Mouse (Mus musculus) midbrain, embryonic 11.5 days (tissue): ENCODE results near the gene Dydc1. TPM values are rescaled to one million over a fixed set of nuclear protein-coding genes. Genes with fewer than 3 reads are reported as not detected.

Experiments
- ATAC-seq: fragments of 200-750 bp; cut with Nextera tagmentation; 2 replicates; pipeline ENCODE4 v1.8.0; 2017; ENCODE audit warnings: moderate TSS enrichment, moderate library complexity; ENCODE audit not compliant: low FRiP score
- DNase-seq: peaks from one replicate; pipeline ENCODE4 v3.0.0; 2015; ENCODE audit warnings: low spot score; ENCODE audit errors: missing footprints
- H3K27ac ChIP-seq: fragments of 300-500 bp; sonication (generic); 2 replicates; pipeline ENCODE4 v1.5.1; 2014; ENCODE audit warnings: low read depth, low read length
- H3K27me3 ChIP-seq: fragments of 300-500 bp; sonication (generic); 2 replicates; pipeline ENCODE4 v1.6.1; 2014; ENCODE audit warnings: mild to moderate bottlenecking, low read length, moderate library complexity, mixed read lengths; ENCODE audit not compliant: control insufficient read depth, insufficient read depth
- H3K36me3 ChIP-seq: fragments of 300-500 bp; sonication (generic); 2 replicates; pipeline ENCODE4 v1.6.1; 2014; ENCODE audit warnings: mild to moderate bottlenecking, low read length, moderate library complexity, mixed read lengths; ENCODE audit not compliant: control insufficient read depth, insufficient read depth
- H3K4me1 ChIP-seq: fragments of 300-500 bp; sonication (generic); 2 replicates; pipeline ENCODE4 v1.6.1; 2014; ENCODE audit warnings: low read length; ENCODE audit not compliant: control insufficient read depth, insufficient read depth
- H3K4me2 ChIP-seq: fragments of 300-500 bp; sonication (generic); 2 replicates; pipeline ENCODE4 v1.6.1; 2014; ENCODE audit warnings: mild to moderate bottlenecking, moderate library complexity
- H3K4me3 ChIP-seq: fragments of 300-500 bp; sonication (generic); 2 replicates; pipeline ENCODE4 v1.5.1; 2014; ENCODE audit warnings: low read depth, low read length
- H3K9ac ChIP-seq: fragments of 300-500 bp; sonication (generic); 2 replicates; pipeline ENCODE4 v1.6.1; 2014; ENCODE audit warnings: low read length
- H3K9me3 ChIP-seq: fragments of 300-500 bp; sonication (generic); 2 replicates; pipeline ENCODE4 v1.6.1; 2016; ENCODE audit warnings: low read length; ENCODE audit not compliant: control insufficient read depth
- WGBS: fragments of 180-500 bp; shearing (Covaris S2); extraction: QIAGEN DNeasy Blood & Tissue Kit; methylation state at CpG from one replicate; pipeline ENCODE4 v1.1.7; 2014; 5-methylcytosine and 5-hydroxymethylcytosine counted together
- polyA plus RNA-seq: library from polyadenylated mRNA; unstranded; fragments of >200 nt; fragmentation: Nextera tagmentation; extraction: Ambion mirVana; gene quantifications from 2 replicates; pipeline ENCODE4 v1.2.1, GENCODE M21; 2014

Dydc1 gene
- not detected in 2 replicates for polyA plus RNA-seq

- H3K36me3 ChIP-seq = no peaks in the 10 kb centered on the region
- no peaks in the 10 kb centered on the region for H3K9me3 ChIP-seq
- H3K9ac ChIP-seq = 0 out of 2 replicates have a peak within 1 kb of the TSS, but pooled peaks have one; percentile 20
- H3K4me3 ChIP-seq = peak within 1 kb of the TSS; percentile 40
- no peaks in the 10 kb centered on the region for H3K4me1 ChIP-seq
- H3K27me3 ChIP-seq = no peaks in the 10 kb centered on the region
- no peak within 1 kb of the TSS for H3K27ac ChIP-seq
- peak within 1 kb of the TSS; percentile 63 for H3K4me2 ChIP-seq
- peak; percentile 96 for DNase-seq
- WGBS = 13% methylated on average over 23 of the region's 23 CpGs
- peak; percentile 92 for ATAC-seq
Observed at GRCm38 (mm10) chr14:41072229-41072943, at the start of gene Dydc1. Dydc1 (plus strand) TSS chr14:41072911.

GRCm38 (mm10) chr14:41025087-41025486 lies 47.6 kb upstream of the Dydc1 start:
- no peak for ATAC-seq
- no peak overlapping the region for H3K4me2 ChIP-seq
- 92% methylated on average over 2 of the region's 2 CpGs for WGBS

GRCm38 (mm10) chr14:41025594-41026284 lies 47.0 kb upstream of the Dydc1 start:
- no peak for DNase-seq
- no peaks in the 10 kb centered on the region for H3K36me3 ChIP-seq
- WGBS = 83% methylated on average over 7 of the region's 7 CpGs
- no peak overlapping the region for H3K9ac ChIP-seq
- H3K4me1 ChIP-seq = no peaks in the 10 kb centered on the region
- H3K4me3 ChIP-seq = no peak overlapping the region
- ATAC-seq = no peak
- no peaks in the 10 kb centered on the region for H3K9me3 ChIP-seq
- H3K4me2 ChIP-seq = no peak overlapping the region
- H3K27ac ChIP-seq = no peak overlapping the region
- no peaks in the 10 kb centered on the region for H3K27me3 ChIP-seq

More at GRCm38 (mm10) chr14:41025087-41025486, 47.6 kb upstream of the Dydc1 start:
- Histone ChIP-seq H3K9ac (no peak overlapping the region), H3K4me1 (no peaks in the 10 kb centered on the region), H3K27ac (no peak overlapping the region), H3K27me3 (no peaks in the 10 kb centered on the region), H3K4me3 (no peak overlapping the region), H3K36me3 (no peaks in the 10 kb centered on the region), H3K9me3 (no peaks in the 10 kb centered on the region)
- DNase-seq = no peak

- ATAC-seq (no peak), DNase-seq (no peak)
- H3K27me3 ChIP-seq = no peaks in the 10 kb centered on the region
- H3K4me3 ChIP-seq = no peak overlapping the region
- no peak overlapping the region for H3K9ac ChIP-seq
- no peak overlapping the region for H3K27ac ChIP-seq
- no peaks in the 10 kb centered on the region for H3K36me3 ChIP-seq
- no peak overlapping the region for H3K4me2 ChIP-seq
- H3K9me3 ChIP-seq = no peaks in the 10 kb centered on the region
- WGBS = 74% methylated on average over 4 of the region's 4 CpGs
- no peaks in the 10 kb centered on the region for H3K4me1 ChIP-seq
Observed at GRCm38 (mm10) chr14:41029303-41029702, 43.4 kb upstream of the Dydc1 start.

GRCm38 (mm10) chr14:41030989-41031513 lies 41.7 kb upstream of the Dydc1 start:
- Histone ChIP-seq H3K27me3 (no peaks in the 10 kb centered on the region), H3K9ac (no peak overlapping the region), H3K4me1 (no peaks in the 10 kb centered on the region), H3K9me3 (no peaks in the 10 kb centered on the region), H3K27ac (no peak overlapping the region), H3K36me3 (no peaks in the 10 kb centered on the region), H3K4me3 (no peak overlapping the region), H3K4me2 (no peak overlapping the region)
- WGBS = 91% methylated on average over 6 of the region's 6 CpGs
- DNase-seq (no peak), ATAC-seq (no peak)

GRCm38 (mm10) chr14:41033135-41034110 lies 39.3 kb upstream of the Dydc1 start:
- Histone ChIP-seq H3K27me3 (no peaks in the 10 kb centered on the region), H3K9ac (no peak overlapping the region), H3K9me3 (no peaks in the 10 kb centered on the region), H3K27ac (no peak overlapping the region), H3K4me3 (no peak overlapping the region), H3K4me1 (no peaks in the 10 kb centered on the region), H3K4me2 (no peak overlapping the region), H3K36me3 (no peaks in the 10 kb centered on the region)
- ATAC-seq (peak; percentile 54; the same call in 1 of the 2 replicates), DNase-seq (peak; percentile 97)
- WGBS = 55% methylated on average over 13 of the region's 13 CpGs

GRCm38 (mm10) chr14:41035146-41035798 lies 37.4 kb upstream of the Dydc1 start:
- Histone ChIP-seq H3K4me3 (no peak overlapping the region), H3K36me3 (no peaks in the 10 kb centered on the region), H3K27me3 (no peaks in the 10 kb centered on the region), H3K4me2 (no peak overlapping the region), H3K27ac (no peak overlapping the region), H3K4me1 (no peaks in the 10 kb centered on the region), H3K9me3 (no peaks in the 10 kb centered on the region), H3K9ac (no peak overlapping the region)
- ATAC-seq (peak; percentile 57; the same call in 1 of the 2 replicates), DNase-seq (peak; percentile 93)
- WGBS = 36% methylated on average over 6 of the region's 6 CpGs

- no peaks in the 10 kb centered on the region; the same call in 1 of the 2 replicates for H3K9me3 ChIP-seq
- DNase-seq (no peak), ATAC-seq (no peak)
- H3K9ac ChIP-seq = no peak overlapping the region
- no peak overlapping the region for H3K4me3 ChIP-seq
- H3K36me3 ChIP-seq = no peaks in the 10 kb centered on the region
- H3K27me3 ChIP-seq = no peaks in the 10 kb centered on the region
- H3K4me2 ChIP-seq = no peak overlapping the region
- WGBS = 72% methylated on average over 2 of the region's 2 CpGs
- no peak overlapping the region for H3K27ac ChIP-seq
- H3K4me1 ChIP-seq = no peaks in the 10 kb centered on the region
Observed at GRCm38 (mm10) chr14:41047402-41047801, 25.3 kb upstream of the Dydc1 start.
